Mouse (Mus musculus) erythroblast, adult 5-6 weeks (primary cell): ENCODE measurements around the gene Cenpv. TPM values are rescaled to one million over a fixed set of nuclear protein-coding genes. Genes with fewer than 3 reads are reported as not detected.
A peak's percentile ranks its signal among the peaks of the same experiment; 100 is the strongest.

ENCODE experiments used
- ATAC-seq: replicated peaks from 2 replicates; pipeline ENCODE4 v1.8.0; 2016; ENCODE audit warnings: moderate number of reproducible peaks, mild to moderate bottlenecking, moderate TSS enrichment, inconsistent platforms; ENCODE audit not compliant: poor library complexity, low FRiP score, severe bottlenecking
- total RNA-seq, 2 experiments: library from RNA; stranded (forward) in 1 of 2; stranded (reverse) in 1 of 2; fragments of 150-400 nt in 1 of 2; fragments of 200-764, 138-1000 nt in 1 of 2; gene quantifications; 2 replicates each; pipeline versions ENCODE4 v1.2.3 to v1.2.4; 2015 to 2017; ENCODE audit warnings: low replicate concordance in 2 of 2

Gene Cenpv
- total RNA-seq, 2 experiments from 2014 or later, result 1.7 to 5.7 TPM

DNA sequence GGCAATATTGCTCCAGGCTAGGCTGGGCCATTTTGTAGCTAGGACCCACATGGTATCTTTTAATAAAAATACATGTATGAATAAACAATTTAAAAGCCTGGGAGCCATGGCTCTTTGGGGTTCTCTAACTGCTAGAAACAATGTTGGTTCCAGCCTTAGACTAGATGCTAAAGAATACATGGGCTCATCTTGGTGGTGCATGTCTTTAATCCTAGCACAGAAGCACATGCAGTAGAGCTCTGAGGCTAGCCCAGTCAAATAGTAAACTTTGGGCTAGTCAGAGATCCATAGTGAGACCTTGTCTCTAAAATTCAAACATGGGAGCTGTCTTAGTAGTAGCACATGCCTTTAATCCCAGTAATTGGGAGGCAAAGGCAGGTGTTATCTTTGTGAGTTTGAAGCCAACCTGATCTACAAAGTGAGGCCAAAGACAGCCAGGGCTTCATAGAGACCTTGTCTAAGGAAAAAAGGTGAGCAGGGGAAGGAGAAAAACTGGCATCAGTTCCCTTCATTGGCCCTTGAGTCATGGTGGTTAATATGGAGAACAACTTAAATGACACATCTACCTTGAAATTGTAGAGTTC is 16.0 kb upstream of the Cenpv start:
- ATAC-seq, result no peak

DNA sequence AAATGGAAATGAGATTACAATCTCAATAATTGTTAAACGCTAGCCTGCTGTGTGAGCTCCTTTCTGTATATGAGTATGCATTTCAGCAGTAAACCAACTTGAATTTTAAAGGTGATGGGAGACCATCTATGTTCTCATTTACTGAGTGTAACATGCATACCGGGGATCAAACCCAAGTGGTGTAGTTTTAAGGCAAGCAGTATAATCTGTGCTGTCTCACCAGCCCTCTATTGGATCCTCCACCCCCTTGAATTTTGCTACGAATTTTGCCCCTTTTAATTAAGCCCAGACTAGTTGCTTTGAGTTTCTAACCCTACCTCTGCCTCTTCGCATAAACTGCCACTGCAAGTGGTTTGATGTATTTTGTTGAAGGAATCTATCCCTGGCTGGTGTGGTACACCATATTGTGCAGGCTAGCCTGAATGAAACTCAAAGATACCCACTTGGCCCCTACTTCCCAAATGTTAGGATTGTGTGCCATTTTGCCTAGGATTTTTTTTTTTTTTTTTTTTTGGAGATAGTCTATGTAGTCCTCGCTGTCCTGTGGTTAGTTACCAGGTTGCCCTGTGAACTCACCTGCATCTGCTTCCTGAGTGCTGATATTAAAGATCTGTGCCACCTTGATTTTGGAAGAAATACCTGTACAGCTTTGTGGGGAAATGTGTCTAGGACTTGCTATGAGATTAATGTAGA is 15.2 kb upstream of the Cenpv start:
- ATAC-seq, result no peak

DNA sequence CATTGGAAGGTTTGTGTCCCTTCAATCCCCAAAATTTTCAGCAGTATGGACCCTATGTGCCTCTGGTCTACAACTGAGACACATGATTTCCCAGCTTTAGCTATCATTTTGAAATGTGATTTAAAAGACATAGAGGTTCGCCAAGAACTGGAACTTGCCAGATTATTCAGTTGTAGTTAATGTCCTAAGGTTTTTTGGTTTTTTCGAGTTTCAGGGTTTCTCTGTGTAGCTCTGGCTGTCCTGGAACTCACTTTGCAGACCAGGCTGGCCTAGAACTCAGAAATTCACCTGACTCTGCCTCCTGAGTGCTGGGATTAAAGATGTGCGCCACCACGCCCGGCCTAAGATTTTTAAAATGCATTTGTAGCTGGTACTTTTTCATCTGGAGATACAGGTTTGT is 14.6 kb upstream of the Cenpv start:
- no peak for ATAC-seq

DNA sequence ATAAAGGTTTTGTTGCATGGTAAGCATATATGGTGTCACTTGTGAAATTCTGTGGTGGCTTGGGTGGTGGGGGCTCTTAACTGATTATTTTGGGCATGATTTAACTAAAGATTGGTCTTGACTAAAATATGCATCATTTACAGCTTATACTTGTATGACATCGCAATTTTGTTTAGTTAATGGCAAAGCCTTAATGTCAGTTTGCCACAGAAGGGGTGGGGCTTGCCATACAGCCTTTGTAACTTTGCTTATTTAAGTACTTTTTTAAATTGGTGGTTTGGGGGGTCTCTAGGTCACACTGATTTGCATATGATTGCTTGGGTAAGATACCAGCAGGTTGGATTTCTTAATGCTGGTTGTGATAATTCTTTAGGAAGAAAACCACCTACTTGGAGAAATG is 14.1 kb upstream of the Cenpv start:
- ATAC-seq, result no peak

DNA sequence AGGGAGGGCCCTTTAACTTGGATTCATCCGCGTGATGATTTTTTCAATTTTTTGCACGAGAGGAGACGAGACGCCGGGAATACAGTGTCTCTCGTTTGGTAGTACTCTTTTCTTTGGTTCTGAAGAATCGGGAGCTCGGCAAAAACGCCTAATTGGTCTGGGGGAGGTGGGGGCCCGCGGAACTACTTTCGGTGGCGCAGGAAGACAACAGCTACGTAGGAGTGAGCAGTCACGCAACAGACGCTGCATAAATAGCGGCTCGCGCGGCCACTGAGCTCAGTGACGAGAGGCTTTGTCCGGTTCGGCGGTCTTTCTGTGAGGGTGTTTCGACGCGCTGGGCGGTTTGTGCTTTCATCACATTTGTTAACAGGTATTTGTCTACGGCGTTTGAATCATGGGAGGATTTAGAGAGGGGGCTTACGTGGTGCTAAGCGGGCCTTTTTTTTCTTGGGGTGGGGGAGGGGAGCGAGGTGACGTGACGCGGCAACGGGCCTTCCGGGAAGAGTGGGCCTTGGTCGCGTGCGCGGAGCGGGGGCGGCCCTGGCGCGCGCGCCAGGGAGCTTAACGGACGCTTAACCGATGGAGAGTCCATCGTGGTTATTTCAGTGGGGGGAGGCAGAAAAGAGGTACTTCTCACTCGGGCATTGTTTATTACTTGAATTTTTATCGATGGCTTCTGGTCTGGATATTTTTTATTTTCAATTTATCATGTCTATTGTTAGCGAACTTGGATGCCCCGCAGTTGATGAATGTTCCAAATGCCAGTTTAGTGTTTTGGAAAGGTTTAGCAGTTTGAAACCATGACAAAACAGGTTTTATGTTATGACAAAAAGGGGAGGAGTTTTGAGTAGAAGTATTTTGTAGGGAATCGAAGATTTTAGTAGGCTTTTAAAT is 12.4 kb upstream of the Cenpv start:
- peak; percentile 52 for ATAC-seq

DNA sequence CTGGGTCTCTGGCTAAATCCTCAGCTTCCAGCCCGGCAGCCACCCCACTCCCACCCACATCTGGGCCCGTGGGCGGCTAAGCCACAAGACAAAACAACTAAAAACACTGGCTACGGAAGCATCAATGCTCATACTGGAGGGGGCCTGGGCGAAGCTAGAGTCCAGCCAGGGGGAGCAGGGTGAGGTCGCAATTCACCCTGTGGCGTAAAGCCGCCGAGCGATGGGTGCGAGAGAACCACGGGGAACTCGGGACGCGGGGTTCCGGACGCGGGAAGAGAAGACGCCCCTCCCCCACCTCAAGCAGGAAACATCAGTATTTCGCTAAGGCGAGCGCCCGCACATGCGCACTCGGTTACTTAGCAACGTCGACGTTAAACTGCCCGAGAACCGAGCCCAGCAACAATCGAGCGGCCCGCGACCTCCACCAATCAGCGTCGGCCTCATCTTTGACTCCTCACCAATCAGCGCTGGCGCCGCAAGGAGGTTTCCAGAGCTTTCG is 11.7 kb upstream of the Cenpv start, which contains the start of gene Ubb:
Gene Ubb, plus strand, starts transcription at position 445 of the 499 bp plus-strand sequence.
- peak; percentile 81 for ATAC-seq

DNA sequence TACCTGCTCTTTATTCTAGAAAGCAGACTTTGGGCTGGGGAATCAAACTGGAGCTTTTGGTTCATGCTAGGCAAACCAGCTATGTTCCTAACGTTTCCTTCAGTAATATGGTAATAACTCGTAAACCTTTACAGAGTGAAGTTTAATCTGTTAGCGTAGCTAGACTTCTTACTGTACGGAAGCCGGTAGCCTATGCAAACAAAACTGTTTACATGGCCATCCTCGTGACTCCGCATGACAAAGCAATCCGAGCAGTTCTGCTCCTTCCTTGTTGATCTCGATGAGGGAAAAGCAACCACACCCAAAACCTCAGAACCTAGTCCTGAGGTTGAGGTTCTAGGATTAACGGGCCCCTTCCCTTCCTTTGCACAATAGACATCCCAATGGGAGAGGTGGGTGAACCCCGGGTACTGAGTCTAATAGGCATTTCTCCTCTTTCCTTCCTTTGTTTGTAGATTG is 11.2 kb upstream of the Cenpv start:
- ATAC-seq, result peak; percentile 73

DNA sequence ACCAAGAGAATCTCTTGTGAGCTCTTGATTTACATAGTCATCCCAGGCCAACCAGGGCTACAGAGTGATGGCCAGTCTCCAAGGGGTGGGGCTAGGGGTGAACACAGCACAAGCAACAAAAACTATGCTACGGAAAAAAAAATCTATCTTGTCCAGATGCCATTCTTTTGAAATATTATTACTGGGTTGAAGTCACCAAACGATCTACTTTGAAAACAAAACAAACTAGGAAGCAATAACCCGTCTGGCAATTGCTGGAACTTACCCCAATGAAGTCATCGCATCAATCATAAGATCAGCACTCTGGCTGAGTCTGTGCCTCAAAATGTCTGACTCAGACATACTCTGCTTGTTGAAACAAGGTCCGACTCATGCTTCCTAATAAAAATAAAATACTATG is 10.7 kb upstream of the Cenpv start:
- peak; percentile 68 for ATAC-seq

DNA sequence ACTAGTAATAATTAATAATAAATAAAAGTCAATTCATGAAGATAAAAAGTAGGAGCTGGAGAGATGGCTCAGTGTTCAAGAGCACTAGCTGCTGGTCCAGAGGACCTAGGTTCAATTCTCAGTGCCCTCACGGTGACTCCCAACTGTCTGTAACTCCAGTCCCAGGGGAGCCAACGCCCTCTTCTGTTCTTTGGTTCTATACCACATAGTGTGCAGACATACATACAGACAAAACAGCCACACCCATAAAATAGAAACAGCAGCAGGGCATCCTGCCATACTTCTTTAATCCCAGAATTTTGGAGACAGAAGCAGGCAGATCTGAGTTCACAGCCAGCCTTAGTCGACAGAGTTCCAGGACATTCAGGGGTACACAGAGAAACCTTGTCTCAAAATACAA is 4.9 kb upstream of the Cenpv start:
- no peak for ATAC-seq

DNA sequence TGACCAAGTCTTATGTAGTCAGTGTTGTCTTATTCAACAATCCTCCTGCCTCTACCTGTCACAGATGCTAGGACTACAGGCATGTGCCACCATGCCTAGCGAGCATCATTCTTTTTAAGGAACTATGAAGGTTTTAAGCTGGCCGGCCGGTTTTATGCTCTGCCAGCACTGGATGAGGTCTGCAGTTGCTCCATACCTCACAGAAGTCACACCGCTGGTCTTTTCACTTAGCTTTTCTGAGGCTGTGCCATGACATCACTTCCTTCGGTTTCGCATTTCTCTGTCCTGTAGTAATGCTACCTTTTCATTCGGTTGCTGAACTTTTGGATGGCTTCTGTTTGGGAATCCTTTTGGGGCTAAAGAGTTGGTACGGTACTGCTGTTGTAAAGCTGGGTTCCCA is 2.5 kb upstream of the Cenpv start:
- ATAC-seq, result no peak

DNA sequence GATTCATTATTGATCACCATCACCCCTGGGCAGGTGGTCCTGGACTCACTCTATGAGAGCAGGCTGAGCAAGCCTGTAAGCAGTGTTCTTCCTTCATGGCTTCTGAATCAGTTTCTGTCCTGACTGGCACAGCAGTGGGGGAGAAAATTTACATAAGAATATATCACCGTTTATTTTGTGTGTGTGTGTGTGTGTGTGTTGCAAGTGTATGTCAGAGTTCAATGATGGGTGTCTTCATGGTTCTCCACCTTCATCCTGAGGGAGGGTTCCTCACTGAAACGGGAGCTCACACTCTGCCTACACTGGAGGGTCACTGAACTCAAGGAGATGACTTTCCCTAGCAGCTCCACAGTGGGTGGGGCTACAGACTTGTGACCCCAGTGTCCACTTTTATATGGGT is 1.9 kb upstream of the Cenpv start:
- ATAC-seq, result no peak

DNA sequence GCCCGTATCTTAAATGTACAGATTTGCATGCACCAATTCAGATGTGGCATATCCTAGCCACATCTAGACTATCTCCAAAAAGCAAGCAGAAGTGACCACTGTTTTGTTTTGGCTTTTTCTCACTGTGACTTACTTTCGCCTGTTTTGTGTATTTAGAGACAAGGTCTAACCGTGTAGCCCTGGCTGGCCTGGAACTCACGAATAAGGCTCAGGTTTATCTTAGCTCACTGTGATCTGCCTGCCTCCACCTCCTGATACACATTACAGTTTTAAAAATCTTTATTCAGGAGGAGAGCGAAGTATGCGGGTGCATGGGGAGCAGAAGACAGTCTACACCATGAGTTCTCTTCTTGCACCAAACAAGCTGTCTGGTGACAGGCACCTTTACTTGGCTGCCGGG is 1.1 kb upstream of the Cenpv start:
- ATAC-seq, result no peak

DNA sequence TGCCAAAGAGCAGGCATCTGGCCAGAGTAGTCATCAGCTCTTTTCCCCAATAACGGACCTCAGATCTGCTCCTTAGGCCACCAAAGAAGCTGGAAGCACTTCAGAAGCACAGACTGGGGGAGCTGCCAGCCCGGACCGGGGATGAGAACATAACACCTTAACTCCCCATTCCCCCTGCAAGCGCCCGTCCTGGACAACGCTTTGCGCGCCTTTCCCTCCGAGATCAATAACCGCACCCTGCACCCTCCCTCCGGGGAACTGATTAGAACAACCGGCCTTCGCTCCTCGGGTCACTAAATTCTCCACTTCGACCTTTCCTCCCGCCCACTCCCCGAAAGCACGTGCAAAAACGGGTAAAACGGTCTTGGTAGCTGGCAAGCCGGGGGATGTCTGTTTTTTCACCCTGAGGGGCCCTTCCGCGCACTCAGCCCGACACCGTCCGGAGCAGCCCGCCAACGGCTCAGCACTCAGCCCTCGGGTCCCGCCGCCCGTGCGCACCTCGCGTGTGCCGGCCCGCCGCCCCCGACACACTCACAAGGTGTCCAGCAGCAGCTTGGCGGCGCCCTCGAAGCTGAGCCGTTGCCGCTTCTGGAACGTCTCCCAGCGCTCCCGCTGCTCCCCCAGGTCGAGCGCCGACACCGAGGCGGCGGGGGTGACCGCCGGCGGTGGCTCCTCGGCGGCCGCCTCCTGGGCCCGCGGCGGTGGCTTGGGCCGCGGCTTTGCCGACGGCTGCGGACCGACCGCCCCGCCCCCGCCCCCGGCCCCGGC is 556 bp downstream of the Cenpv start:
- ATAC-seq, result peak; percentile 77

DNA sequence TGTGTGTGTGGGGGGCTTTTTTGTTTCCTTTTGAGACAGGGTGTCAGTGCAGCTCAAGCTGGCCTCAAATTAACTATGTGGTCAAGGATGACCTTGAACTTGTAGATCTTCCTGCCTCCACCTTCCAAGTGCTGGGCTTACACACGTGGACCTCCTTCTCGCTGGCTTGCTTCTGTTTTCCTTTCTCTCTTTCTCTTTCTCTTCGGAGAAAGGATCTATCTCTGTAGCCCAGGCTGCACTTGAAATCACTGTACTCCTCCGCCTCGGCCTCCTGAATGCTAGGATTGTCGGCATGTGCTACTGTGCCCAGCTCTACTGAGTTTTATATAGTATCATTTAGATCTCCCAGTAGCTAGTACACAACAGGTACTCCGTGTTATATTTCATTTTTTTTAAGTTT is 1.5 kb downstream of the Cenpv start:
- ATAC-seq, result no peak

DNA sequence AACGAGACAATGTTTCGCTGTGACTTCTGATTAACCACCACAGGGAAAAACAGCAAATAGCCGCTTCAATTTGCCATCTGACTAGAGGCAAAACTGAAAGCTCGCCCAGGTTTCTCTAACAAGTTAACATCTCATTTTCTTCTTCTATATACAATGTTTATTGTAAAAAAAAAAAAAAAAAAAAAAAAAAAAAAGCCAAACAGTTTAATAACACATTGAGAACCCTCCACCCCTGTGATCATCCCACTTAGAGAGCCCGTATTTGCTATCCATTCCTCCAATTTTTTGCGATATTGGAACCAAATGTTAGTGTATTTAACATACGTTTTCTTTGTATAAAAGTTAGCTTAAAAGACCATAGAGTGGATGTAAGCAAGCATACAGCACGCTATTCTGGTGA is 2.0 kb downstream of the Cenpv start:
- ATAC-seq, result no peak

DNA sequence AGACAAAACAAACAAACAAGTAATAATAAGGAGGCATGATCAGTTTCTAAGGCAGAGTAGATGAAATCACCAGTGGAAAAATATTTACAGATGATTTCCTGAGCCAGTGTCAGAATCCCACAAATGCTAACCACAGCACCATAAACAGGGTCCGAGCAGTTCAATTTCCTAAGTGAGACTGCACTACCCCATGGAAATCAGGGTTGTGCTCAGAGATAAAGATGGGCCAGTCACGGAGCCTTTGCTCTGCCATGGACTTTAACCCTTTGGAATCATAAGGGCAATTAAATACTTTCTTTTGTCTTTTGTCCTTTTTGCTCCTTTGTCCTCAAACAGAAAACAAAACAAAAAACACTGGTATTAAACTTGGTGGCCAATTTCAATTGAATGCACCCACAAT is 16.8 kb downstream of the Cenpv start:
- no peak for ATAC-seq

DNA sequence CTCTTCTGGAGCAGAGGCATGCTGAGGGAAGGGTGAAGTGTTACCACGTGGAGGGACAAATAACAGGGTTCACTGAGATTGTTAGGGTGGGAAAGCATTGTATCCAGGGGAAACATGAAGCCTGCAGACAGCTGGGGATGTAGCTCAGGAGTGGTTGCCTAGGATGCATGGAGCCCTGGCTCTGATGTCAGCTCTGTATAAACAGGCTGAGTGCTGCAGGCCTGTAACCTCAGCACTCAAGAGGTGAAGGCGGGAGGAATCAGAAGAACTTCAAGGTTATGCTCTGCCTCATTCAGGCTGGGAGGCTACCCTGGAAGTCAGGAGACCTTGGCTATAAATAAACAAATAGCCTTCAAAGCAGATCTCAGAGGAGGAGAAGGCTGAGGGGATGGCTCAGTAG is 20.1 kb downstream of the Cenpv start:
- ATAC-seq, result no peak

DNA sequence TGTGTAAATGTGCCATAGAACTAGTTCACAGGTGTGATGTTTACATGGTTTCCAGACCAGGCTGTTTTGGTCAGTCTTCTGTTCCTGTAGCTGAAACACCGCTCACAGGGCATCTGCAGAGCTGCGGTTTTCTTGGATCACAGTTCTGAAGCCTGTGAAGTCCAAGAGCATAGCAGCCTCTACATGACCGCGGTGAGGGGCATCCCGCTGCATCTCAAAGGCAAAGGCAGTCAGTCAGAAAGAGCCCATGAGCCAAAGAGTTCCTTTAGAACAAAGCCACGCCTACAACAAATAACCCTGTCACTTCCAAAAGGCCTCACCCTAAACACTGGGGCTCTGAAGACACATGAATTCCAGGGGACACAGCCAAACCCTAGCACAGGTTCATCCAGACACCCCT is 25.8 kb downstream of the Cenpv start:
- ATAC-seq, result no peak

DNA sequence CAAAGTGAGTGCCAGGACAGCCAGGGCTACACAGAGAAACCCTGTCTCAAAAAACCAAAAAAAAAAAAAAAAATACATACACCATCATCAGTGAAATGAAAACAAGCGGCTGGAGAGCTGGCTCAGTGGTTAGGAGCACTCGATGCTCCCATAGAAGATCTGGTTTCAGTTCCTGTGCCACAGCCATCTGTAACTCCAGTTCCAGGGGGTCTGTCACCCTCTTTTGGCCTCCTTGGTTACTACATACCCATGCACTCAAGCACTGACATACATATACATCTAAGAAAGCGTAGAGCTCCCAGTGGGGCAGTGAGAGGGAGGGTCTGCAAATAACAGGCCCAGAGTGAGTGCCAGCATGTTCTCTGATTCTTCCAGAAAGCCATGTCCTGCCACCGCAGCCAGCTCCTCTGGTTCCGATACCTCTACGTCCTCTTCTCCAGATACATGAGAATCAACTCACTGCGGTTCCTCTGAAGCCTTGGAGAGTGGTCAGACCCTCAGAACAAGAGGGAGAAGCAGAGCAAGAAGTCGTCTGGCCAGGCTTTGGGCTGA is 26.5 kb downstream of the Cenpv start:
- ATAC-seq, result no peak
